Mouse (Mus musculus): ENCODE measurements at regions not wholly inside any gene's neighbourhood (a gene's known extent, or its start where the extent isn't known, plus 50 kb on each side); places are given as distances from the start of the nearest gene placed in this dataset.

DNA sequence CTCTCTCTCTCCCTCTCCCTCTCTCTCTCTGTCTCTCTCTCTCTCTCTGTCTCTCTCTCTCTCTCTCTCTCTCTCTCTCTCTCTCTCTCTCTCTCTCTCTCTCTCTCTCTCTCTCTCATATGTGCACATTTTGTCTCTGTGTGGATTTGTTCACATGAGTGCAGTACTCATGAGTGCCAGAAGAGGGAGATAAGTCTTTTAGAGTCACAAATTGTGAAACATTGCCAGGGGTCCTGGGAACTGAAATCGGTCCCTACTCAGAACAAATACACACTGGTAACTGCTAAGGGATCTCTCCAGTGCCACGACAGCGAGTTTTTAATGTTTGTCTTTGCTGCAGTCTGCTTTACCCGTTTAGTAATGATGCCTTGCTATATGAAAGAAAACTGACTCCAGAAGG is 356.2 kb upstream of the Igbp1b start:
- no peak for DNase-seq

GRCm38 (mm10) chr6:139010501-139010900 is 352.2 kb upstream of the Igbp1b start:
- no peak for DNase-seq
